Mouse (Mus musculus): ENCODE data around the gene Mrps11.

Gene Mrps11

GRCm38 (mm10) chr7:78782639-78783581 lies at the start of gene Mrps11, which contains the start of gene Mrpl46:
Gene Mrps11 (plus strand): TSS chr7:78783119.
Gene Mrpl46 (minus strand): TSS chr7:78783531.
- DNase-seq, result peak; percentile 91

- DNase-seq, result no peak
Observed at GRCm38 (mm10) chr7:78737196-78737595, 45.7 kb upstream of the Mrps11 start.

GRCm38 (mm10) chr7:78737614-78738210 lies 45.2 kb upstream of the Mrps11 start, which contains the start of gene Ntrk3:
Gene Ntrk3 (minus strand): TSS chr7:78738012.
- no peak for DNase-seq

GRCm38 (mm10) chr7:78739351-78740000 lies 43.4 kb upstream of the Mrps11 start:
- no peak for DNase-seq

- no peak for DNase-seq
Observed at GRCm38 (mm10) chr7:78743731-78744385, 39.1 kb upstream of the Mrps11 start.

GRCm38 (mm10) chr7:78752961-78753360 lies 30.0 kb upstream of the Mrps11 start:
- DNase-seq, result no peak

GRCm38 (mm10) chr7:78753752-78754457 lies 29.0 kb upstream of the Mrps11 start:
- no peak for DNase-seq

- DNase-seq, result no peak
Observed at GRCm38 (mm10) chr7:78754458-78755000, 28.4 kb upstream of the Mrps11 start.

- DNase-seq, result no peak
Observed at GRCm38 (mm10) chr7:78763801-78764200, 19.1 kb upstream of the Mrps11 start.

- no peak for DNase-seq
Observed at GRCm38 (mm10) chr7:78765215-78765631, 17.7 kb upstream of the Mrps11 start.

- peak; percentile 73 for DNase-seq
Observed at GRCm38 (mm10) chr7:78766019-78766683, 16.8 kb upstream of the Mrps11 start.

- DNase-seq, result no peak
Observed at GRCm38 (mm10) chr7:78767929-78768531, 14.9 kb upstream of the Mrps11 start.

- DNase-seq, result peak; percentile 25
Observed at GRCm38 (mm10) chr7:78769075-78769652, 13.8 kb upstream of the Mrps11 start.

GRCm38 (mm10) chr7:78770936-78771335 lies 12.0 kb upstream of the Mrps11 start:
- DNase-seq, result no peak

- peak; percentile 16 for DNase-seq
Observed at GRCm38 (mm10) chr7:78778741-78779140, 4.2 kb upstream of the Mrps11 start.

- no peak for DNase-seq
Observed at GRCm38 (mm10) chr7:78785906-78786305, 3.0 kb downstream of the Mrps11 start.

GRCm38 (mm10) chr7:78787793-78788380 lies 5.0 kb downstream of the Mrps11 start:
- no peak for DNase-seq

GRCm38 (mm10) chr7:78791359-78792222 lies 8.7 kb downstream of the Mrps11 start:
- DNase-seq, result peak; percentile 71

Measured in kidney, postnatal 14 days (tissue).